Mouse (Mus musculus) heart, postnatal 36 days (tissue): ENCODE results near the gene Olfr658. TPM values are rescaled to one million over a fixed set of nuclear protein-coding genes. Genes with fewer than 3 reads are reported as not detected.
A peak's percentile ranks its signal among the peaks of the same experiment; 100 is the strongest.

Source experiments
- DNase-seq, 2 experiments: peaks; one replicate each; pipeline ENCODE4 v3.0.0; 2021 to 2022
- intact Hi-C: fragments of 180-260 bp; cut with DNase I; formaldehyde crosslinking; loops from one replicate; pipeline ENCODE4 v1.15.1; 2025
- total RNA-seq, 2 experiments: library from RNA; stranded (reverse); gene quantifications; 2 replicates each; pipeline ENCODE4 v1.2.3; 2021

The Olfr658 gene
- total RNA-seq, result not detected

DNA sequence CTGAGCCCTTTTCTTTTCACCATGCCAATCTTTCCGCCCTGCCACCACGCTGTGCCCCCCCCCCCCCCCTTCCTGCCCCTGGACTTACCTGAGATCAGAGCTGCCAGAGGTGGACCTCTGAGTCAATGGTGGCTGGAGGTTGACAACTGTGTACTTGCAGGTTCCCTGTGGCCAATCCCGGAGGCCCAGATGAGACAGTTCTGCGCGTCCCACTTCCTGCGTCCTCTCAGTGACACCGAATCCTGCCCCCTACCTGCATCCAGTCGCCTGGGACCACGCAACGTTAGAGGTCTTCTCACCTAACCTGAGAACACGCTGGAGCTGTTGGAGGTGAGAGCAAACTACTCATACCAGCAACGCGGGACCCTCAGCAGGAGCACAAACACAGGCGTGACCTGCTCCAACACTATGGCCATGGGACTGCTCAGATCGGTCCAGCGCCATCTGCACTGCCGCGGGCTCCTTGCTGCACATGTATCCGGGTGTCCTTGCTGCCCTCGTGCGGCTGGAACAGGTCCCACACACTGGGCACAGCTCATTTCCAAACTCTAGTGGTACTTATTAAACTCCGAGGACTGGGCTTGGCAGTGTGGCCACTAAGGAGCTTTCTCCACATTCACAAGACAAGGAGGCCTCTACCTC, at the start of gene Olfr658:
TSS of gene Olfr658 (minus strand) at position 465 of the 642 bp plus-strand sequence.
- intact Hi-C loops, result no loop called here
- peak; percentile 2 to 17 for DNase-seq

DNA sequence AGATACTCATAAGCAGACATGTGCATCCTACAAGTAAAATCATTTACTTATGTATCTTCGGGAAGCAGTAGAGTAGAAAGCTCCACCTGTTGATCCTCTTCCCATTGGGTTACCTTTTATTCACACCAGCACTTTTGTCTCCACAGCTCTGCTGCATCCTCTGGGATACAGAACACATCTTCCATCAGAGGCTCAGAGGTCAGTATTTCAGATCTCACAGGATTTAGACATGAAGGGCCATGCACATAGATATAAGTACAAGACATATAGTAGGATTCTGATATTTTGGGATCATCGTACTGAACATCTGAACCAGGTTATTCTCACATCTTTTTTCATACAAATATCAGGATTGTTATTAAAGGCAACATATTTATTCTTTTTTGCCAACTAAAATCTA, 39.1 kb upstream of the Olfr658 start, which contains the start of gene Olfr661:
TSS of gene Olfr661 (plus strand) at position 301 of the 400 bp plus-strand sequence.
- intact Hi-C loops, result no loop called here
- DNase-seq, result no peak

DNA sequence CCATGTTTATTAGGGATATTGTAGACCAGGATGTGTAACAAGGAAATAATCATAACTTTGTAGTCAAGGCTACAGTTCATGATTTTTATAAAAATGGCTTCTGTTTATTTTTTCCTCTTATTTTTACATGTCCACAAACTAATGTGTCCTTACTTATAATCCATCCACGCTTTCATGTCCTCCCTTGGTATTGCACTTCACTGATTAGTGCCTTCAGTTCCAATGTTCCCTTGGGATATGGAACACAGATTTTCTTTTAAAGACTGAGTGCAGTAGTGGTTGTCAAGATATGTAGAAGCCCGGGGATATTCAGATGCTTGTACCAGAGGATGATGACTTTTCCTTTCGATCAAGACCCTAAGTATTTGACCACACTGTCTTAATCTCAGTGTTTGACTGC, 19.3 kb upstream of the Olfr658 start, which contains the start of gene Olfr659:
TSS of gene Olfr659 (plus strand) at position 301 of the 400 bp plus-strand sequence.
- intact Hi-C loops, result no loop called here
- no peak for DNase-seq

DNA sequence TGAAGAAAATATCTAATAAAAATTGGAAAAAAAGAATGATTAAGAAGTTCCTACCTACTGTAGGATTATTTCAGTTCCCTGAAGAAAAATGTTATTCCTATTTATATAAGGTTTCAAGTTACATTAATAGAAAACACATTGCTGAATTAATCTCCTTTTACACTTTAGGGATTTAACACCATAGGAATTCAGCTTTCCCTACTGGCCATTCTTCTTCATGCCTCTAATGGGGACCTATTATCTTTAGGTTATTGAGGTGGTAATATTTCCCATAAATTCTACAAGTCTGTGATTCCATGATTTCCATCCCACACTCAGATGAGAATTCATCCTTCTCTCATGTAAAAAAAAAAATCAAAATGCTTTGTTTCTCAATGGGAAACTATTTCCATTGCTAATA, 22.6 kb downstream of the Olfr658 start, which contains the start of gene Olfr657:
TSS of gene Olfr657 (plus strand) at position 301 of the 400 bp plus-strand sequence.
- no peak for DNase-seq
- intact Hi-C loops, result no loop called here

DNA sequence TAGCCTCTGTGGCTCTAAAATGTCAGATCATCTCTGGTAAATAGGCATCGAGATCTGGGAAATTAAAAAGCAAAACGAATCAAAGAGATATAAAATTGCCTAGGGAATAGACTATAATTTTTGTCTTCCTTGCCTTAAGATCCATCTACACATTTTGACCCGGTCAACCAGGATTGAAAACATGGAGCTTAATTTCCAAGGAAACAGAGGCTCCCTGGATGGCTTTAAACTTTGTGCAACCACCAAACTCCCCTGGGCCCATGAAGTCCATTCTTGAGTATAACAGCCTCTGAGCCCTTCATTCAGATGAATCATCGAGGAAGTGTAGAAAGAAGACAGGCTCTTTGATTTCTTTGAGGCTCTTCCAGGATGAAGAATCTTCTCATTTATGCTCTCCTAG, 33.5 kb downstream of the Olfr658 start, which contains the start of gene Olfr656:
TSS of gene Olfr656 (plus strand) at position 301 of the 400 bp plus-strand sequence.
- DNase-seq, result no peak
- intact Hi-C loops, result no loop called here

DNA sequence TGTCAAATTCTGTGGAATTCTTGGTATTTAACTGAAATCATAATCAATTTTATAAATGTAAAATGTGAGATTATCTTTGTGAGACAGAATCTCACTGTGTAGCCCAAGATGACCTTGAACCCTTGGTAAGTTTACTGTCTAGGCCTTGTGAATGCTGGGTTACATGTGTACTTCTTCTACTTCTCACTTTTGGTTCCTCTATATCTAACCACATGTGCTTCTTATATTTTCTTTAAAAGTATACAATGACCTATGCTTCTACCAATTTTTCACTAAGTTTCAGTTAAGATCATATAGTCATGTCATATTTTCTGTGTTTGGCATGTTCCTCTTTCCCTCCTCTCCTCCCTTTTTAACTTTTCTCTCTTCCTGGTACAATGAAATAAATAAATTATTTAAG, 42.4 kb downstream of the Olfr658 start:
- no peak for DNase-seq
- intact Hi-C loops, result loop anchor here (5.0 kb wide), 2 partner anchors 137 to 402 kb away; partner anchors contain the start of gene Trim30a

DNA sequence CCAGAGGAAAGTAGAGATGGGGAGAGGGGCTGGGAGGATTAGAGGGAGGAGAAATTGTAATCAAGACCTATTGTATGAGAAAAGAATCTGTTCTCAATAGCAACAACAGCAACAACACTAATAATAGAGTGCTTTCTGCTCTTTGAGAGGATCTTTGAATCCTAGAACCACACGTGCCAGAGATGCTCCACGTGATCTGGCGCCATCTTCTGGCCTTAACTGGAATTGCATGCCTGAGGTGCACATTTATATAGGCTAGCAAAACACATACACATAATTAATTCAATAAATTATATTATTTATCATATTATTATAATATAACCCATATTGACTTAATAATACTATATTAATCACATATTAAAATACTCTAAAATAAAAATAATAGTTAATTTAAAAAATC, 43.9 kb downstream of the Olfr658 start:
- DNase-seq, result peak; percentile 8 to 48
- intact Hi-C loops, result loop anchor here (5.0 kb wide), 2 partner anchors 136 to 401 kb away; partner anchors contain the start of gene Trim30a

DNA sequence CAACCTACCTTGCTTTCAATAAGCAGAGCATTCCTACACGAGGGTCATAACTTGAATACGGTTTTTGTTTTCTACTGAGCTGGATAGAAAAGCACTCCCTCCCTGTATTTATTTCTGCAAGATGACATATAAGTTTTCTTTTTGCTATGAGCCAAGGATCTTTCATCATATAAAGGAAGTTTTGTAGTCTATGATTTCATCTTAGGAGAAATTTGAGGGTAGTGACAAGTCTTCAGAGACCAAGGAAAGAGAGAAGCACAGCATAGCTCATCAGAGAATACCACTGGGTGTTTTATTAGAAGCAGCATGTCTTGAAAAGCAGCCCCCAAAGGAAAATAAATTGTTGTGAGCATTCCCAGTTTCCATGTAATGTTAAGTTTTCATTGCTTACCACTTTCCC, 45.4 kb downstream of the Olfr658 start, which contains the start of gene Olfr655:
TSS of gene Olfr655 (minus strand) at position 101 of the 400 bp plus-strand sequence.
- intact Hi-C loops, result loop anchor here (5.0 kb wide), 2 partner anchors 134 to 399 kb away; partner anchors contain the start of gene Trim30a
- DNase-seq, result no peak

Other genes with a start within 250 kb of the Olfr658 start
- under 1 TPM in 1 of 2 experiments, not detected in 1; 0.41 TPM for gene Trim30c, start 246.5 kb downstream of the Olfr658 start, total RNA-seq
- gene Trim30a, start 182.1 kb downstream of the Olfr658 start, total RNA-seq, result 1 to 10 TPM; 4.1 to 6.0 TPM
- gene Trim30d, start 139.5 kb downstream of the Olfr658 start, total RNA-seq, result under 1 TPM; 0.68 to 0.92 TPM
- gene Olfr651, start 97.2 kb downstream of the Olfr658 start, total RNA-seq, result not detected
- gene Olfr652, start 86.4 kb downstream of the Olfr658 start, total RNA-seq, result not detected
- gene Olfr653, start 70.0 kb downstream of the Olfr658 start, total RNA-seq, result not detected
- gene Olfr654, start 60.3 kb downstream of the Olfr658 start, total RNA-seq, result not detected
- not detected for gene Olfr655, start 45.5 kb downstream of the Olfr658 start, total RNA-seq
- gene Olfr656, start 33.4 kb downstream of the Olfr658 start, total RNA-seq, result not detected
- gene Olfr657, start 22.5 kb downstream of the Olfr658 start, total RNA-seq, result not detected
- gene Olfr659, start 19.4 kb upstream of the Olfr658 start, total RNA-seq, result not detected
- gene Olfr661, start 39.2 kb upstream of the Olfr658 start, total RNA-seq, result not detected
- not detected for gene Usp17le, start 130.2 kb upstream of the Olfr658 start, total RNA-seq
- gene Usp17lb, start 195.3 kb upstream of the Olfr658 start, total RNA-seq, result not detected
- not detected for gene Usp17la, start 209.7 kb upstream of the Olfr658 start, total RNA-seq
- not detected for gene Olfr665, start 230.7 kb upstream of the Olfr658 start, total RNA-seq
- not detected for gene Olfr666, start 248.6 kb upstream of the Olfr658 start, total RNA-seq